Mouse (Mus musculus): ENCODE data around the gene Arhgap27. TPM values are rescaled to one million over a fixed set of nuclear protein-coding genes. Genes with fewer than 3 reads are reported as not detected.
"Not testable (repeated sequence)": the region's sequence is repeated elsewhere in the genome, so short reads cannot be mapped to it uniquely, and the experiment has no call there.

The Arhgap27 gene
- total RNA-seq, 2 experiments from 2014 or later = 16.3 to 17.6 TPM

GRCm38 (mm10) chr11:103315379-103315778 is 48.1 kb downstream of the Arhgap27 start:
- intact Hi-C loops (cut with DNase I) = no loop called here
- no peak for DNase-seq

- intact Hi-C loops (cut with DNase I) = no loop called here
- DNase-seq = no peak
Observed at GRCm38 (mm10) chr11:103314736-103315374, 48.6 kb downstream of the Arhgap27 start.

GRCm38 (mm10) chr11:103313542-103313941 is 50.0 kb downstream of the Arhgap27 start:
- no peak for DNase-seq
- intact Hi-C loops (cut with DNase I) = no loop called here

GRCm38 (mm10) chr11:103312655-103313255 is 50.7 kb downstream of the Arhgap27 start:
- intact Hi-C loops (cut with DNase I) = no loop called here
- DNase-seq = no peak

- peak; percentile 61 to 69 for DNase-seq
- intact Hi-C loops (cut with DNase I) = no loop called here
Observed at GRCm38 (mm10) chr11:103311960-103312611, 51.4 kb downstream of the Arhgap27 start.

GRCm38 (mm10) chr11:103309956-103310574 is 53.4 kb downstream of the Arhgap27 start:
- intact Hi-C loops (cut with DNase I) = no loop called here
- no peak for DNase-seq

GRCm38 (mm10) chr11:103307910-103308309 is 55.6 kb downstream of the Arhgap27 start:
- DNase-seq = peak; percentile 49 to 59
- intact Hi-C loops (cut with DNase I) = no loop called here

GRCm38 (mm10) chr11:103304525-103304924 is 59.0 kb downstream of the Arhgap27 start:
- intact Hi-C loops (cut with DNase I) = no loop called here
- DNase-seq = no peak

- no peak for DNase-seq
- intact Hi-C loops (cut with DNase I) = no loop called here
Observed at GRCm38 (mm10) chr11:103294772-103295171, 68.7 kb downstream of the Arhgap27 start.

GRCm38 (mm10) chr11:103294066-103294465 is 69.4 kb downstream of the Arhgap27 start:
- DNase-seq = peak; percentile 36 to 44
- intact Hi-C loops (cut with DNase I) = no loop called here

GRCm38 (mm10) chr11:103292890-103293287 is 70.6 kb downstream of the Arhgap27 start:
- DNase-seq = no peak
- intact Hi-C loops (cut with DNase I) = no loop called here

- intact Hi-C loops (cut with DNase I) = no loop called here
- DNase-seq = peak; percentile 53 to 64
Observed at GRCm38 (mm10) chr11:103292152-103292889, 71.2 kb downstream of the Arhgap27 start.

- DNase-seq; intact Hi-C loops (cut with DNase I): not testable (repeated sequence)
Observed at GRCm38 (mm10) chr11:103290841-103291240, 72.7 kb downstream of the Arhgap27 start.

GRCm38 (mm10) chr11:103288291-103288963 is 75.1 kb downstream of the Arhgap27 start:
- intact Hi-C loops (cut with DNase I) = no loop called here

GRCm38 (mm10) chr11:103286910-103287309 is 76.6 kb downstream of the Arhgap27 start:
- DNase-seq = no peak
- intact Hi-C loops (cut with DNase I) = no loop called here

More at GRCm38 (mm10) chr11:103288291-103288963, 75.1 kb downstream of the Arhgap27 start:
- DNase-seq = peak; percentile 36 to 43

GRCm38 (mm10) chr11:103285951-103286350 is 77.5 kb downstream of the Arhgap27 start:
- peak in 1 of 2 experiments; percentile 43 for DNase-seq

GRCm38 (mm10) chr11:103285276-103285675 is 78.2 kb downstream of the Arhgap27 start:
- DNase-seq = no peak
- intact Hi-C loops (cut with DNase I) = no loop called here

More at GRCm38 (mm10) chr11:103285951-103286350, 77.5 kb downstream of the Arhgap27 start:
- intact Hi-C loops (cut with DNase I) = no loop called here

- no peak for DNase-seq
- intact Hi-C loops (cut with DNase I) = loop anchor here (5.0 kb wide), 1 partner anchor 41 kb away; no protein-coding TSS in a partner anchor
Observed at GRCm38 (mm10) chr11:103281784-103282183, 81.7 kb downstream of the Arhgap27 start.

Data from heart, postnatal 36 days (tissue).